Mouse (Mus musculus) liver, adult (tissue): Measurements from ENCODE around the gene Hapln1.

Experiments
- GATA4 ChIP-seq: IDR thresholded peaks from 2 replicates; pipeline ENCODE4 v1.6.1; 2014; ENCODE audit warnings: mild to moderate bottlenecking, low read length; ENCODE audit not compliant: insufficient replicate concordance

The Hapln1 gene

DNA sequence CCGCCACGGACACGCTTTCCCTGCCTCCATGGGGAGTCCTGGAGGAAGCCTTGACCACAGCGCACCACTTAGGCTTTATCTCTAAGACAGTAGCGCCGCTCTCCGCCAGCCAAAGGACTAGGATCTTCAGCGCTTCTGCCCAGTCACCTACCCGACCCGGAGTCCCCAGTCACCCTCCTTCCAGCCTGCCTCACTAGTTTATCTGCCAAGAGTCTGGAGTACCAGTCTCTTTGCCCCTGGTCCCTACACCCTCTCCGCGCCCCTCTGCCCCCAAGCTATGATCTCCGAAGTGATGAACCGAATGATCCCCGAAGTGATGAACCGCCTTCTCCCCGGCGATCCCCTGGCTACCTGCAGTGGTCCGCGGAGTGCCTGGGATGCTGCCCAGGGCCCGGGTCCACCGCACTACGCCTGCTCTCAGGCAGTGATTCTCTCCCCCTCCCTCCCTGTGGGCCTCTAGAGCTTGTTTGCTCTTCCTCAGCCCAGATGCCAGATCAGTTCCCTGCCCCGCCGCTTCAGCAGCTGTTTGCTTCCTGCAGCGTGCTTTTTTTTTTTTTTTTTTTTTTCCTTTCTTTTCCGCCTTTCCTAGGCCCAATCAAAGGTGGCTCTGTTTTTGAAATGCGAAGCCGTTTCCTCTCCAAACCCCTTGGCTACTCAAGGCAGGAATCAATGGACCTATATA is at the start of gene Hapln1:
Gene Hapln1, plus strand, starts transcription at position 592 of the 682 bp plus-strand sequence.
- no peak for TF ChIP-seq GATA4

- no peak for TF ChIP-seq GATA4
Observed at GRCm38 (mm10) chr13:89493169-89493568, 46.4 kb upstream of the Hapln1 start.

DNA sequence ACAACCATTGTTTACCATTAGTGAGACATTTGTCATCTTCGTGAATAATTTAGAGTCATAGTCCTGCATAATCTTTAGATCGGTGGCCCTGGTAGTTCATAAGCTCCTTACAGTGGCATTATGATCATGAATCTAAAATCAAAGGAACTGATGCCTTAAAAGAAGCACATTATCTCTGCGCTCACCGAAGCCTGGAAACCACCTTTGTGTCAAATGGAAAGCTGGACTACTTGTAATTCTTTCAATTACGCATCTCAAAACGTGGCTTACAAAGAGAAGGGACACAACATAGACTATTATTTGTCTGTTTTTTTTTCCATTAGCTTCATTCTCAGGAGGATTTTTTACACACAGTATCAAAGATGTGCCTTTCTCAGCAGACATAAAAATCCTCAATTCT is 45.9 kb upstream of the Hapln1 start:
- TF ChIP-seq GATA4, result no peak

DNA sequence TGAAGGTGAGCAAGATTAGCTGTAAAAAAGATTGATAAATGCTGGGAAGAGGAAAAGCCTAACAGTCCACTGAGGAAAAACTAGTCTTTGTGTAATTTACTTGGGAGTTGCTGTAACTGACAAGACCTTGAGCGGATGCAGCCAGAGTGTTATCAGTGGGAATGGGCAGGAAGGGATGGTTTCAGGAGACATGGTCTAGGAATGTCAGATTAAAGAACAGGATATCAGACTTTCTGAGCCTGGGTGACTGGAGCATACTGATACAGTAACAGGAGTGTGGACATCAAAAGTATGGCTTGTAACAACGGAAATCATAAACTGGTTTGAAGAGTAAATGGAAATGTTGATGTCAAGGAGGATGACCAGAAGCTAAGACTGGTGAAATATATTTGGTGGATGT is 43.0 kb upstream of the Hapln1 start:
- TF ChIP-seq GATA4, result no peak

DNA sequence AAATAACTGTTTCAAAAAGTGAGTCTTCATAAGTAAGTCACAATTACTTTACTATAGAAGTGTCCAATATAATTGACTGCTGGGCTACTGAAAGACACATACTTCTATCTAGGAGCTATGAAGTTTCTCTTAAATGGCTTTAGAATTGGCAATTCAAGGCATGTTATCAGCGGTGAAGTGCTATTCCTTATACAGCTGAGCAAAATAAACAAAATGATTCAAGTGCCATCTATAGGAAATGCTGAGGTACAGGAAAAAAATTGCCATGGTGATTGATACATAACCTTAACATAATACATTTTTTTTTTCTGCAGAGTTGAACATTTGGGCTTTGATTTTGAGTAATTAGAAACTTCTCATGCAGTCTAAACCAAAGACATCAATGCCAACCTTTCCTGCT is 40.2 kb upstream of the Hapln1 start:
- TF ChIP-seq GATA4, result no peak

- TF ChIP-seq GATA4, result no peak
Observed at GRCm38 (mm10) chr13:89521507-89521908, 18.1 kb upstream of the Hapln1 start.

DNA sequence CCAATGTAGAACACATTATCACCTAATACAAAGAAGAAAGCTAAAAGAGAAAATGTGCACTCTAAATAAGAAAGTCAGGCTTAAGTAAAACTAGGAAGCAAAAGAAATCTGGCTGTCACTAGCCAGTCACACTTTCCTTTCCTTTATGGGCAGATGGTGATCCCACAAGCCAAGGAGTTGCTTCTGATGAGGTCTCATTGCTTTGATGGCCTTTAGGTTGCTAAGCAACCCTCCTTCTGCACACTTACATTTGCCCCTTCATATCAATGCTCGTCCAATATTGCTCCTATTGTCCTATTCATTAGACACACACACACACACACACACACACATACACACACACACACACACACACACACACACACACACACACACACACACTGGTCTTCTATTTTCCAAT is 10.9 kb upstream of the Hapln1 start:
- TF ChIP-seq GATA4, result no peak

DNA sequence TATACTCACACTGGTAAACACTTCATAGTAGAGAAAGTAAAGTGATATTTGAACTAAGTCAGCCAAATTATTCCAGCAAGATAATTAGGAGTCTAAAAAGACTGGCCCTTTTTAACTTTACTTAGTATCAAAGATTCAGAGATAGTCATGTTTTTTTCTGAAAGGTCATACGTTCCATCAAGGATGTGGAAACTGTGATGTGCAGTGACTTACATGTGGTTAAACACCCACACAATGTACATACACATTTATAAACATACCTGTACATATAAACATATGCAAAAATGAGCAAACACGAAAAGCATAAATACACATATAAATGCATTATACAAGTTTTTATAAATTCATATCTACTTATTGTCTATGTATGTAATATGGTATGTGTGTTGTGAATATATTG is 9.2 kb upstream of the Hapln1 start:
- TF ChIP-seq GATA4, result no peak

GRCm38 (mm10) chr13:89539887-89540264 is 280 bp downstream of the Hapln1 start:
- TF ChIP-seq GATA4, result no peak

GRCm38 (mm10) chr13:89540301-89540982 is 846 bp downstream of the Hapln1 start:
- no peak for TF ChIP-seq GATA4

DNA sequence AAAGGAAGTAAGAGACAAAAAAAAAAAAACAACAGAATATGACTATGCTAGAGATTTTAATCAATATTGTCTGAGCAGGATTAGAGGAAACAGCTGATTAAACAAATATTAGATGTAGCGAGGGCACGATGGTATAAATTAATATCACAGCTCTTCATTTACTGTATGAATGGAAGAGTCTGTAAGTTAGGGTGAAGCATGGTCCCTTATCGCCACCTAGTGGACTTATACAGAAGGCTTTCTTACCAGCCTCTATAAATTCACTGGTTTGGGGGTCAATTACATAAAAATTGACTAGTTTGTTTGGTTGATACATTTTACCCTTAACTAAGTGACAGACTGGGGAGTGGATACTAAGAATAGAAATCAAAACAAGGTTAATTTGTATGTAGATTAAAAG is 3.4 kb downstream of the Hapln1 start:
- TF ChIP-seq GATA4, result no peak

- no peak for TF ChIP-seq GATA4
Observed at GRCm38 (mm10) chr13:89548203-89548740, 8.7 kb downstream of the Hapln1 start.

- TF ChIP-seq GATA4, result no peak
Observed at GRCm38 (mm10) chr13:89549507-89549906, 9.9 kb downstream of the Hapln1 start.

DNA sequence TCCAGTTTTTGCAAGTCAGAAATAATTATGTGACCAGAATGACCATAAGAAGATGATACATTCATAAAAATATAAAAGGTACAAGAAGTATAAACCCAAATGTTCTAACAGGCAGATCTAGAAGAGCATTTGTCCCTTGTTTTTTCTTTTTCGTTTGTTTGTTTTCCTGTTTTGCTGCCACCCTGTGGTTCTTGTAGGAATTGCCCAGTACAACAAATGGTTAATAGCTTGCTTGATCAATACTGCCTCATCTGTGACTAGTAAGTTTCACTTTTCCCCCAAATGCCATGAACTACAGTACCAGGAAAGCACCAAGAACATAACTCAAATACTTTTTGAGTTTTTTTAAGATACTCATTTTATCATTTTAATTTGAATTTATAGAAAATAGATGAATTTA is 11.9 kb downstream of the Hapln1 start:
- no peak for TF ChIP-seq GATA4

DNA sequence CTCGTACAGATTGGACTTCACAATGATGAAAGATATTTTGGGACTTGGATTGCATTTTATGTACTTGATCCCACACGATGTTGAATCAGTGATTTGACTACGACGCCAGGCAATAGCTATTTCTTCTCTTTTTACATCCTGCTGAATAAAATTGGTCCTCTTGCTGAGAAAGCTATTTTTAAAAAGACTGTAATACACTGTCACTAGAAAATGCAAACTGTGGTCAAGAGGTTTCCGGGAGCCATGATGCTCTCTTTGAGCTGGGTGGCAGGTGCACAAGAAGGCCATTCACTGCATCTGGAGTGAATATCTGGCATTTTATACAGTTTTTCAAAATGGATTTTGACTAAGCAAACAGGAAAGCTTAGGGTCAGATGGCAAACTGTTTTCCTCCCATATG is 24.9 kb downstream of the Hapln1 start:
- TF ChIP-seq GATA4, result no peak

DNA sequence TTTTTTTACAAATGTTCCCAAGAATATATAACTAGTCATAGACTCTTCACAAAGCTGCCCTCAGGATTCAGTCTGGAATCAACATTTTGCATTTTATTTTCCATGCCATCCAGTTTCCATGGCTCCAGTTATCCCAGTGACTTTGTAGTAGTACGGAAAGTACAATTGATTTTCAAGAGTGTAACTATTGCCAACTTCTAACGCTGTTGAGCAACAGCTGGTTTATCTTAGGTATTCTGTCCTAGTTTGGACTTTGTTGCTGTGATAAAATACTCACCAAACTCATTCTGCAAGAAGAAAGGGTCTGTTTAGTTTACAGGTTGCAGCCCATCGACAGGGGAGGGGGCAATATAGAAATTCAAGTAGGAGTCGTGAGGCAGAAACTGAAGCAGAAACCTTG is 26.7 kb downstream of the Hapln1 start:
- TF ChIP-seq GATA4, result peak; percentile 40; the same call in 1 of the 2 replicates
